Mouse (Mus musculus) liver, embryonic 14.5 days (tissue): ENCODE data around the gene Pfpl.

ENCODE experiments used
- CTCF ChIP-seq: IDR thresholded peaks from 2 replicates; pipeline ENCODE4 v1.5.1; 2016; ENCODE audit warnings: antibody characterized with exemption, low read depth, control low read depth
- EP300 ChIP-seq: IDR thresholded peaks from 2 replicates; pipeline ENCODE4 v1.6.1; 2016; ENCODE audit warnings: antibody characterized with exemption, low read depth

GRCm38 (mm10) chr19:12421680-12422079 lies 6.0 kb upstream of the Pfpl start:
- no peak for TF ChIP-seq CTCF
- no peak for TF ChIP-seq EP300
